Mouse (Mus musculus) mouse trophoblast stem cell (cell line): ENCODE measurements around the gene Tnxb.

ENCODE experiments used
- in situ Hi-C, 2 experiments: fragments of 300-500 bp; cut with MseI, MboI; formaldehyde crosslinking; loops; 2 replicates in 1 of 2; 3 replicates in 1 of 2; pipeline ENCODE4 v1.15.1; 2025

Gene Tnxb

GRCm38 (mm10) chr17:34670235-34670634 is at the start of gene Tnxb:
Tnxb (plus strand) TSS chr17:34670535.
- in situ Hi-C loops, result no loop called here

GRCm38 (mm10) chr17:34621006-34621405 is 49.3 kb upstream of the Tnxb start:
- in situ Hi-C loops, result no loop called here

GRCm38 (mm10) chr17:34623161-34623560 is 47.2 kb upstream of the Tnxb start:
- in situ Hi-C loops, result no loop called here

GRCm38 (mm10) chr17:34624981-34625380 is 45.4 kb upstream of the Tnxb start:
- in situ Hi-C loops, result no loop called here

- in situ Hi-C loops, result no loop called here
Observed at GRCm38 (mm10) chr17:34626062-34626772, 44.1 kb upstream of the Tnxb start.

- in situ Hi-C loops, result no loop called here
Observed at GRCm38 (mm10) chr17:34626773-34627092, 43.6 kb upstream of the Tnxb start.

GRCm38 (mm10) chr17:34627093-34627942 is 43.0 kb upstream of the Tnxb start:
- in situ Hi-C loops, result no loop called here

GRCm38 (mm10) chr17:34627943-34628643 is 42.2 kb upstream of the Tnxb start, which contains the start of gene Ppt2:
Ppt2 (minus strand) TSS chr17:34628510.
- in situ Hi-C loops, result no loop called here

GRCm38 (mm10) chr17:34628644-34628967 is 41.7 kb upstream of the Tnxb start:
- in situ Hi-C loops, result no loop called here

GRCm38 (mm10) chr17:34629221-34629751 is 41.0 kb upstream of the Tnxb start, which contains the start of gene Prrt1:
Prrt1 (plus strand) TSS chr17:34629533.
- in situ Hi-C loops, result no loop called here

GRCm38 (mm10) chr17:34629796-34630603 is 40.3 kb upstream of the Tnxb start:
- in situ Hi-C loops, result no loop called here

GRCm38 (mm10) chr17:34630761-34631301 is 39.5 kb upstream of the Tnxb start:
- in situ Hi-C loops, result no loop called here

GRCm38 (mm10) chr17:34631647-34632046 is 38.7 kb upstream of the Tnxb start:
- in situ Hi-C loops, result no loop called here

GRCm38 (mm10) chr17:34632261-34632691 is 38.1 kb upstream of the Tnxb start:
- in situ Hi-C loops, result no loop called here

- in situ Hi-C loops, result no loop called here
Observed at GRCm38 (mm10) chr17:34635671-34636070, 34.7 kb upstream of the Tnxb start.

GRCm38 (mm10) chr17:34637459-34637858 is 32.9 kb upstream of the Tnxb start:
- in situ Hi-C loops, result no loop called here

GRCm38 (mm10) chr17:34639461-34640255 is 30.7 kb upstream of the Tnxb start:
- in situ Hi-C loops, result no loop called here

- in situ Hi-C loops, result no loop called here
Observed at GRCm38 (mm10) chr17:34640778-34641601, 29.3 kb upstream of the Tnxb start.

- in situ Hi-C loops, result no loop called here
Observed at GRCm38 (mm10) chr17:34641945-34642344, 28.4 kb upstream of the Tnxb start.
